Mouse (Mus musculus) spleen, adult 18-20 months (tissue): ENCODE results near the gene Tspan32.

Experiments used
- DNase-seq, 2 experiments: peaks; one replicate each; pipeline ENCODE4 v3.0.0; 2022; ENCODE audit warnings: mixed read lengths in 2 of 2

Gene Tspan32

DNA sequence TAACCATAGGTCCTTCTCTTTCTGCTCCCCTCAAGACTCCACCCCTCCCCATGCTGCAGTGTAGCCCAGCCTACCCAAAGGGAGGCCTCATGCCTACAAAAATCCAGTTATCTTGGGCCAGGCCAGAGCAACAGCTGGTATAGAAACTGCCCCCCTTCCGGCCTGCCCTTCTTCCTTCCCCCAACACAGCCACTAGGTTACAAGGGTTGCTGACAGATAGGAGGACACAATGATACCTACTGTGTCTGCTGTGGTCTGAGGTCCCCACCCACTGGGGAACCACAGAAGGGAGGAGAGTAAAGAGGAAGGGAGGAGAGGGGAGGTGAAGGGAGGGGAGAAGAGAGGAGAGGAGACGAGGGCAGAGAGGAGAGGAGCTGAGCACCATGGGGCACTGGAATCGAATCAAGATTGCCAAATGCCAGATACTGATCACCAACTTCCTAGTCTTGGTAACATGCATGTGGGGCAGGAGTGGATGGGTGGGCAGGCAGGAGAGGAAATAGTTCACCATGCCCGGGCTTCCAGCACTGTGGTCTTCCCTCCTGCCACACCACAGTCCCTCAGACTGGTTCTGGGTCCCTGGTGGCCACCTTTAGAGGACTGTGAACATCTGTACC is at the start of gene Tspan32:
Gene Tspan32, plus strand, starts transcription at position 320 of the 617 bp plus-strand sequence.
- DNase-seq, result peak; percentile 60 to 70

DNA sequence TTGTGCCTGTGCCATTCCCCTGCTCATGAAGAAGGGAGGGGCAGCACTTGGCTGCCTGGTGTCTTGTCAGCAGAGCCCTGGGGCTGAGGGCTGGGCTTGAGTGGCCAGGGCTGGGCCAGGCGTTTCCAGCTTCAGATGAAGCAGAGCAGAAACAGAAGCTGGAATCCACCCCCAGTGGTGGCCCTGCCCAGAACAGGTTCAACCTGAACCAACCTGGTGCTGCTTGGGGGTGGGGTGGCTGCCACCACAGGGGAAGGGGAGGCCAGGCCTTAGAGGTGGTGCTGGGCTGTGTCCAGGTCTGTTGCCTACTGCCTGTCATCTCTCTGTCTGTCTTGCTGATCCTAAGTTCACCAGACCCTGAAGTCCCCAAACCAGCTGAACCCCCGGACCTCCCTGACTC is 48.8 kb upstream of the Tspan32 start:
- no peak for DNase-seq

DNA sequence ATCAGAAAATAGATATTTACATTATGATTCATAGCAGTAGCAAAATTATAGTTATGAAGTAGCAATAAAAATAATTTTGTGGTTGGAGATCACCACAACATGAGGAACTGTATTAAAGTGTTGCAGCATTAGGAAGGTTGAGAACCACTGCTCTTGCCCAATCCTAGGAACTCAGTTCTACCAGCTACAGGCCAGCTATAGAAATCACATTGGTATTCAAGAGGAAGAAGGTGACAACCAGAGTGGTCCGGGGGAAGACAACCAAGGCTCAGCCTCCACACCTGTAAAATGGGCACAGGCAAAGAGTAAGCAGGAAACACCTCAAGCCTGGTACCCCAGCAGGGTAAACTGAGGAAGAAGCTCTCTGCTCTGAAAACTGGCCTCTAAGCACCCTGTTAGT is 46.0 kb upstream of the Tspan32 start:
- no peak for DNase-seq

GRCm38 (mm10) chr7:142959752-142960151 is 45.1 kb upstream of the Tspan32 start:
- no peak for DNase-seq

DNA sequence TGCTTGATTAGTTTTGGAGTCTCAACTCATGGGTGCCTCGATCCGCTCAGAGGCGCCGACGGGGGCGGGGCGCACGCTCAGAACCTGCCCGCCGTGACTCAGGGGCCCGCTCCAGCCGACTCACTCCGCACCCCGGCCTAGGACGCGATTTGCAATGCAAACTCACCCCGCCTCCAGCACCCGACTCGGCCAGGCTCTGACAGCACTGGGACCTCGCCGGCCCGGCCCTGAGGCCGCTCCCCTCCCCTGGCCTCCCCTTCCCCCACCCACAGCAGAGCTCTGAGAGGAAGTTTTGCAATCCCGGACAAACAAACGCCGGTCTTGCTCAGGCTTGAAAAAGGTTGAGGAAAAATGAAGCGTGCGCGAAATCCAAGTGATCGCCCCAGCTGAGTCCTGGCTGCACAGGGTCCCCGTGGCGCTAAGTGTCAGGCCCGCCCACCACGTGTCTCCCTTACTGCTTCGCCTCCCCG is 37.4 kb upstream of the Tspan32 start:
- DNase-seq, result peak in 1 of 2 experiments; percentile 9

GRCm38 (mm10) chr7:142967884-142968808 is 36.7 kb upstream of the Tspan32 start:
- peak in 1 of 2 experiments; percentile 14 for DNase-seq

GRCm38 (mm10) chr7:142968809-142969511 is 35.9 kb upstream of the Tspan32 start, which contains the start of gene Ascl2:
Ascl2 (minus strand) TSS chr7:142969264.
- no peak for DNase-seq

GRCm38 (mm10) chr7:142981908-142982307 is 22.9 kb upstream of the Tspan32 start:
- DNase-seq, result no peak

GRCm38 (mm10) chr7:142985146-142985545 is 19.7 kb upstream of the Tspan32 start:
- no peak for DNase-seq

- no peak for DNase-seq
Observed at GRCm38 (mm10) chr7:142987718-142988117, 17.1 kb upstream of the Tspan32 start.

DNA sequence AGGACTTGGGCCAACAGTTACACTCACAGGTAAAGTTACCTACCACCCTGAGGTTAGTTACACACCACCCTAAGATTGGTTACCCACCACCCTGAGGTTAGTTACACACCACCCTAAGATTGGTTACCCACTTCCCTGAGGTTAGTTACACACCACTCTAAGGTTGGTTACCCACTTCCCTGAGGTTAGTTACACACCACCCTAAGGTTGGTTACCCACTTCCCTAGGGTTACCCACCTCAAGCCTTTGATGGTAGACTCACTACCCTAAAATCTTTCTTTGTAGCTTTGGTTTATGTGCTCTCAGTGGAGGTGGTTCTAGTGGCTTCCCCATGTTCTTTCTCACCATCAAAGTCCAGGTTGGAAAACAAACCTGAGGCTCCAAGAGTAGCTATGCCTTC is 9.8 kb upstream of the Tspan32 start:
- DNase-seq, result no peak

GRCm38 (mm10) chr7:142995630-142996338 is 9.1 kb upstream of the Tspan32 start:
- no peak for DNase-seq

DNA sequence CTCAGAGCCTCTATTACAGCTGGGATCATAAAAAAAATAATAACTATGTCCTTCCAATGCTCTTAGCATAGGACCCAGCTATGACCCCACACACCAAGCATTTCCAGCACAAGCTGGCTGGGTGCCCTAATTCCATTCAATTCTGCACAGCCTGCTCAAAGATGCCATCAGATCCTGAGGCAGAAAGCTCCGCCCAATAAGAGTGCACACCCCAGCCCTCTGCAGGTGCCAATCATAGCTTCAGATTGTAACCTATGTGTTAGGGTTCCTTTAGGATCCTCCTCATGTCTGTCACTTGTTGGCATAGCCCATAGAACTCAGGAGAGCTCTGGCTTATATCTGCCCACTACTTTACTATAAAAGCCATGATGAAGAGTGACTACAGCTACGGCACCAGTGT is 7.8 kb upstream of the Tspan32 start:
- DNase-seq, result no peak

GRCm38 (mm10) chr7:142997403-142998150 is 7.3 kb upstream of the Tspan32 start:
- DNase-seq, result no peak

DNA sequence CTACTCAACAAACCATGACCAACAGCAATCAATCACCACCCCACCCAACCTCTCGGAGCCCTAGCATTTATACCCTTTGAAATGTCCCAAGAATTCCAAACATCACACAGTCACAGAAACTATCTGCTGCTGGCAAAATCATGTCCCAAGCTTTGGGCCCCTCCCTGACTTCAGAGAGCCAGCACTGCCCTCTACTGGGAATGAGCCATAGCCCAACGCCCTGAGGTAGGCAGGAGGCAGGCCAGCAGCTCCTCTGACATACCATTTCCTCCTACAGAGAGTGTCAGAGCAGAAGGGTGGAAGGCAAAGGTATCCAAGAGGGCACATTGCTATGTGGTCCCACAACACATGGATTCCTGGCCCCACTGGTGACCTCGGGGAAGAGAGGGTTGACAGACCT is 2.2 kb upstream of the Tspan32 start:
- DNase-seq, result no peak

GRCm38 (mm10) chr7:143005344-143006096 is 674 bp downstream of the Tspan32 start:
- peak; percentile 46 to 51 for DNase-seq

- peak in 1 of 2 experiments; percentile 31 for DNase-seq
Observed at GRCm38 (mm10) chr7:143006097-143006755, 1.4 kb downstream of the Tspan32 start.

GRCm38 (mm10) chr7:143006756-143007598 is 2.1 kb downstream of the Tspan32 start:
- DNase-seq, result no peak

DNA sequence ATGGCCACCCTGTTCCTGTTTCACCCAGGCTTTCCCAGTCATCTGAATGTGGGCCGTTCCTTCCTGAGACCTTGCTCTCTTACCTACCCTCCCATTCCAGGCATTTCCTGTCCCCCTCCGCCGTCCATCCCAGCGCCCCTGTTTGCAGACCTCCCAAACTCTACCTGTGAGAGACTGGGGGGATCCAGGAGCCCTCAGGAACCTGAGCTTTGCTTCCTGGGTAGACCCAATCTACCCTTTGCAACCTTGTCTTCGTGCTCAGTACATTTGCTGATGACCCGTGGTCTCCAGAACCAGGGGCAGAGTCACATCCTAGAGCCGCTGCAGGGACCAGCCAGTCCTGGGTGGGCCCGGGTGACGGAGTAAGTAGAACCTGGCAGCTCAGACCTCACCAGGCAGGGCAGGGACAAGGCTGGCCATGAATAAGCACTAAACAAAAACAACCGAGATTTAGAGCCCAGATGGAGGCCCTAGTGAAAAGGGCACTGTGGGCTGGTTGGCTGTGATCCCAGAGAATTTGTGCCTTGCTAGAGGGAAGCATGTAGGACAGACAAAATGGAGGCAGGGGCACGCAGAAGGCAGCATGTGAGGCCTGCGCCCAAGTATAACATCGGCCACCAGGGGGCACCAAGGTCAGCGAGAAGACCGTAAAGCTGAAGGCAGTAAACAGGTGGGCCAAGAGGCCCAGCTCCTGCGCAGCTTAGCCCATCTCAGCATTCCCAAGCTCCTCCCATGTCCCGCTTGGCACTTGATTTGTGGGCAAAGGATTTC is 2.9 kb downstream of the Tspan32 start:
- peak; percentile 85 to 96 for DNase-seq
